Comparison of ENCODE assay signal across 19 mouse cellular contexts in the genomic region with DNA sequence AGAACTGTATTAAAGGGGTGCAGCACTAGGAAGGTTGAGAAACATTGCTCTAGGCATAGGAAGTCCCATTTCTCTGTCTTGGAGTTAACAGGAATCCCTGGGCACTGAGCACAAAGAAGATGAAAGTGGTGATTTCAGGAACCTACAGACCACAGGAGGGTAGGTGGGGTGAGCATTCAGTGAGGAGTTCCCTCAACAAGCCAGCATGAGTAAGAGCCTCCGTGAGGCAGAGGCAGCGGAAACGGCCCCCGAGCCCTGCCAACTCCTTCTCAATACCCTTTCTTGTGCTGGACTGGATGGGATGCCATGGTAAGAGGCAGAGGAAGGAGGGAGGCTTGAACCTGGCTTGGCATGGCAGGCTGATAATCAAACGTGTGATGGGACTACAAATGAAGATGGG.
A peak's percentile ranks its signal among the peaks of the same experiment; 100 is the strongest.
DNase-seq lines count a peak whose midpoint lies in the region; ATAC-seq and TF ChIP-seq lines count a peak whose summit lies in the region.
"Had no signal": no experiment of that assay in that cellular context is flagged by ENCODE, and none has a peak within 500 bp of the region (broad histone marks: within the 10 kb centered on the region; RNA-seq: fewer than 3 reads in every experiment).

No protein-coding gene starts in this region.

- DNase-seq in layer of hippocampus, adult 2 months (ENCODE audit: low spot score in 2 of 2), result no peak
- no peak for DNase-seq in layer of hippocampus, postnatal 14 days (ENCODE audit: low spot score in 2 of 2)
- DNase-seq in ovary, postnatal 36 days (ENCODE audit: low spot score), result no peak
- DNase-seq in left cerebral cortex, adult 18-20 months (ENCODE audit: low spot score in 2 of 2), result no peak
- DNase-seq: adrenal gland, adult 2 months; adrenal gland, postnatal 10 days; adrenal gland, postnatal 25 days; cerebellum, adult 11 months; cerebellum, adult 18-20 months; cerebellum, adult 8-10 months; cerebellum, adult 9-11 months; cerebellum, postnatal 14 days; cerebellum, postnatal 36 days had no signal

- no peak overlapping the region for H3K4me3 ChIP-seq in layer of hippocampus, adult 2 months
- H3K4me3 ChIP-seq: embryonic facial prominence, embryonic 10.5 days; embryonic facial prominence, embryonic 12.5 days; forebrain, embryonic 13.5 days; forebrain, embryonic 15.5 days had no signal

- ATAC-seq in granulocyte monocyte progenitor cell, adult 5-6 weeks (replicated peaks; ENCODE audit: poor library complexity, severe bottlenecking), result peak; percentile 68
- peak; percentile 36 for ATAC-seq in megakaryocyte progenitor cell, adult 5-6 weeks (replicated peaks; ENCODE audit: poor library complexity)
- ATAC-seq: forebrain, embryonic 13.5 days; forebrain, embryonic 15.5 days had no signal

- no peak for TF ChIP-seq CTCF in layer of hippocampus, adult 2 months (conservative IDR thresholded peaks at IDR 0.05)

- peak overlapping the region; percentile 33; the same call in 1 of the 2 replicates for H3K27ac ChIP-seq in layer of hippocampus, adult 2 months
- H3K27ac ChIP-seq: embryonic facial prominence, embryonic 10.5 days; embryonic facial prominence, embryonic 12.5 days; forebrain, embryonic 13.5 days; forebrain, embryonic 15.5 days had no signal
